Mouse (Mus musculus): ENCODE data around the gene 1810024B03Rik. TPM values are rescaled to one million over a fixed set of nuclear protein-coding genes. Genes with fewer than 3 reads are reported as not detected.

Gene 1810024B03Rik
- total and polyA plus RNA-seq, 3 experiments, result 0.77 to 1.2 (median 0.93) TPM

DNA sequence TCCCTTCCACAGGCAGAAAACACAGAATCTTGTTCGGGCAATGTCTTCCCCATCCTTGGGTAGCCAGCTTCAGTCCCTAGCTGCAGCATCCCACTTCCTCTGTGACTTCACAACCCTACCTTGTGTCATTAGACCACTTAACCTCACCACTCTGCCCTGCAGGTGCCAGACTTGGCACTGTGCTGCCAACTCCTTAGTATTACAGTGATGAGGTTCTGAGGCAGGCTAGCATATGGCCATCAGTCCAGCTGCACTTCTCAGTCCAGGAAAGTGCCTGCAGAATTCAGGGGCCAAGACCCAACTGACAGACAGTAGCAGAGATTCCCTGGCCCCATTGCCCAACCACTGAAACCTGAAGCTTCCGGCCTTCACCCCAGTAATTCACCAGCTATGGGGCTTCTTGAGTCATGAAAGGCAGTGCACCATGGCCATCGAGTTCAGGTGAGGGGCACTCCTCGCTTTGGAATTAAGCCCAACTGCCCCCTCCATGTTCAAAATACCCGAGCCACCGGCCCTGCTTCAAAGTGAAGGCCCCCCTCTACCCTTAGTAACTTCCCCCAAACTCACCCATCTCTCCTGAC lies 65.4 kb downstream of the 1810024B03Rik start:
- Histone ChIP-seq H3K4me2 (ENCODE audit: insufficient read depth, low read depth, poor library complexity, severe bottlenecking) (peak overlapping the region; percentile 77), H3K27me3 (replicated peaks) (no peaks in the 10 kb centered on the region), H3K4me3 (replicated peaks in 1 of 3; ENCODE audit: low read depth in 2 of 3, low read length in 2 of 3, poor library complexity in 1 of 3) (peak overlapping the region; percentile 70 to 74 (median 71)), H3K4me1 (ENCODE audit: control insufficient read depth in 1 of 2, insufficient read depth in 2 of 2) (peaks cover 17 to 45% of the 10 kb centered on the region in 2 experiments), H3K79me2 (replicated peaks; ENCODE audit: control insufficient read depth, extremely low read depth, insufficient read depth, poor library complexity, severe bottlenecking) (peaks cover 15% of the 10 kb centered on the region), H3K9ac (ENCODE audit: insufficient read depth, low read depth) (peak overlapping the region; percentile 75), H3K27ac (ENCODE audit: insufficient read depth, low read depth) (peak overlapping the region; percentile 35; the same call in 1 of the 2 replicates), H3K9me3 (replicated peaks; ENCODE audit: low read length) (peaks cover 13% of the 10 kb centered on the region), H3K36me3 (replicated peaks in 1 of 2; ENCODE audit: control insufficient read depth in 1 of 2, insufficient read depth in 1 of 2, low read length in 1 of 2) (peaks cover 19 to 43% of the 10 kb centered on the region in 2 experiments)
- in situ Hi-C loops (cut with MboI; ENCODE audit: low pct_ligation_motif_present, low pct_unique_long_range_greater_than_20kb, low sequenced_read_pairs) (no loop called here), dilution Hi-C loops (cut with MboI; ENCODE audit: extremely low pct_ligation_motif_present, extremely low pct_unique_long_range_greater_than_20kb, low sequenced_read_pairs) (no loop called here)
- TF ChIP-seq POLR2A (IDR thresholded peaks at IDR 0.05; ENCODE audit: low read depth, low read length), result no peak
- TF ChIP-seq ZMIZ1 (IDR thresholded peaks at IDR 0.05; ENCODE audit: low read depth, low read length), result no peak
- no peak for TF ChIP-seq NRF1 (IDR thresholded peaks at IDR 0.05; ENCODE audit: low read depth, low read length)
- no peak for TF ChIP-seq CHD1 (IDR thresholded peaks at IDR 0.05; ENCODE audit: low read depth, low read length)
- no peak for TF ChIP-seq ZNF384 (IDR thresholded peaks at IDR 0.05; ENCODE audit: low read depth, low read length)
- no peak for TF ChIP-seq USF2 (conservative IDR thresholded peaks at IDR 0.05; ENCODE audit: low read depth, low read length)
- TF ChIP-seq NELFE (IDR thresholded peaks at IDR 0.05; ENCODE audit: low read depth, low read length), result no peak
- DNase-seq (ENCODE audit: extremely low read depth), result peak; percentile 7

DNA sequence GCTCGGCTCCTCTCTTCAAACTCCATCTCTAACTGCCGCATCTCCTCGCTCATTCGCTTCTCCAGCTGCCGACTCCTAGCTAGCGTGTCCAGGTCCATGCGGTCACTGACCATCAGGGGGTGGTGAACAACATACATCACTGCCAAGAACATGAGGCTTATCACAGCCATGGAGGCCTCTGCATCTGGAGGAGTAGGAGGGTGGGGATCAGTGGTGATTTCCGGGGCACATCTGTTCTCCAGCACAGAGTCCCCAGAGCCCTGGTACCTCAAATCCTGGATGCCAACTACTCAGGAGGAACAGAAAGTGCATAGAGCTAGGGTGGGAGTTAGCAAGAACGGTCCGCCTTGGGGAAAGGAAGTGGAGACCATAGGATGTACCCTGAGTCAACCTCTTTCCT lies 66.0 kb downstream of the 1810024B03Rik start:
- in situ Hi-C loops (cut with MboI; ENCODE audit: low pct_ligation_motif_present, low pct_unique_long_range_greater_than_20kb, low sequenced_read_pairs) (no loop called here), dilution Hi-C loops (cut with MboI; ENCODE audit: extremely low pct_ligation_motif_present, extremely low pct_unique_long_range_greater_than_20kb, low sequenced_read_pairs) (no loop called here)
- H3K4me3 ChIP-seq (replicated peaks in 1 of 3; ENCODE audit: low read depth in 2 of 3, low read length in 2 of 3, poor library complexity in 1 of 3), result peak overlapping the region; percentile 70 to 74 (median 71)
- peak overlapping the region; percentile 77 for H3K4me2 ChIP-seq (ENCODE audit: insufficient read depth, low read depth, poor library complexity, severe bottlenecking)
- TF ChIP-seq KAT2A (IDR thresholded peaks at IDR 0.05; ENCODE audit: insufficient replicate concordance, low read length) (no peak), PAX5 (IDR thresholded peaks at IDR 0.05; ENCODE audit: low read length) (no peak), IRF4 (IDR thresholded peaks at IDR 0.05; ENCODE audit: low read depth, low read length) (0 out of 2 replicates have a peak, but pooled peaks have one; percentile 11), MAZ (IDR thresholded peaks at IDR 0.05; ENCODE audit: low read depth, low read length) (no peak), UBTF (IDR thresholded peaks at IDR 0.05; ENCODE audit: low read depth, low read length) (no peak)
- DNase-seq (ENCODE audit: extremely low read depth), result no peak
- no peak overlapping the region for H3K27ac ChIP-seq (ENCODE audit: insufficient read depth, low read depth)
- no peaks in the 10 kb centered on the region for H3K27me3 ChIP-seq (replicated peaks)
- peaks cover 15% of the 10 kb centered on the region for H3K79me2 ChIP-seq (replicated peaks; ENCODE audit: control insufficient read depth, extremely low read depth, insufficient read depth, poor library complexity, severe bottlenecking)
- peak overlapping the region; percentile 75 for H3K9ac ChIP-seq (ENCODE audit: insufficient read depth, low read depth)
- H3K36me3 ChIP-seq (replicated peaks in 1 of 2; ENCODE audit: control insufficient read depth in 1 of 2, insufficient read depth in 1 of 2, low read length in 1 of 2), result peaks cover 19 to 43% of the 10 kb centered on the region in 2 experiments
- peaks cover 17 to 51% of the 10 kb centered on the region in 2 experiments for H3K4me1 ChIP-seq (ENCODE audit: control insufficient read depth in 1 of 2, insufficient read depth in 2 of 2)
- H3K9me3 ChIP-seq (replicated peaks; ENCODE audit: low read length), result peaks cover 9% of the 10 kb centered on the region

DNA sequence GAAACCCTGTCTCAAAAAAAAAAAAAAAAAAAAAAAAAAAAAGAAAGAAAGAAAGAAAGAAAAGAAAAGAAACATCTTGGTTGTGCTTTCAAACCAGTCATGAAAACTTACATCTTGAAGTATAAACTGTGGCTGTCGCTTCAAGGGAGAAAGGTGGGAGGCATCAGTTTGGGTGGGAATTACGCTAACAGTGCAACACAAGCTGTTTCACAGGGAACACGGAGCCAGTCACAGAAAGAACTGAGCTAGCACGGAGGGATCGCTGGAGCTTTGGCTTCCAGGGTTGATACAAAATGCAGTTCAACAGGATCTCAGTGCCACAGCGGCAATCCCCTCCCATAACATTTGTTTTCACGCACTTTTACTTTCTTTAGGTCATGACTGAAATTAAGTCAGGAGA lies 68.1 kb downstream of the 1810024B03Rik start:
- no peak overlapping the region for H3K4me3 ChIP-seq (replicated peaks in 1 of 3; ENCODE audit: low read depth in 2 of 3, low read length in 2 of 3, poor library complexity in 1 of 3)
- in situ Hi-C loops (cut with MboI; ENCODE audit: low pct_ligation_motif_present, low pct_unique_long_range_greater_than_20kb, low sequenced_read_pairs) (no loop called here), dilution Hi-C loops (cut with MboI; ENCODE audit: extremely low pct_ligation_motif_present, extremely low pct_unique_long_range_greater_than_20kb, low sequenced_read_pairs) (no loop called here)
- H3K27ac ChIP-seq (ENCODE audit: insufficient read depth, low read depth), result no peak overlapping the region
- no peaks in the 10 kb centered on the region for H3K27me3 ChIP-seq (replicated peaks)
- H3K9me3 ChIP-seq (replicated peaks; ENCODE audit: low read length), result peaks cover 9% of the 10 kb centered on the region
- no peak overlapping the region for H3K9ac ChIP-seq (ENCODE audit: insufficient read depth, low read depth)
- no peak overlapping the region for H3K4me2 ChIP-seq (ENCODE audit: insufficient read depth, low read depth, poor library complexity, severe bottlenecking)
- no peak for TF ChIP-seq E2F4 (IDR thresholded peaks at IDR 0.05; ENCODE audit: insufficient replicate concordance, low read depth, low read length)
- no peak for TF ChIP-seq MAFK (IDR thresholded peaks at IDR 0.05; ENCODE audit: insufficient replicate concordance, low read length)
- TF ChIP-seq MAX (IDR thresholded peaks at IDR 0.05; ENCODE audit: low read length), result no peak
- no peak for TF ChIP-seq MXI1 (IDR thresholded peaks at IDR 0.05; ENCODE audit: low read depth, low read length)
- no peak for TF ChIP-seq RCOR1 (conservative IDR thresholded peaks at IDR 0.05; ENCODE audit: low read depth, low read length)
- no peak for TF ChIP-seq ZMIZ1 (IDR thresholded peaks at IDR 0.05; ENCODE audit: low read depth, low read length)
- TF ChIP-seq IRF4 (IDR thresholded peaks at IDR 0.05; ENCODE audit: low read depth, low read length), result no peak
- TF ChIP-seq USF2 (conservative IDR thresholded peaks at IDR 0.05; ENCODE audit: low read depth, low read length), result no peak
- peaks cover 15% of the 10 kb centered on the region for H3K79me2 ChIP-seq (replicated peaks; ENCODE audit: control insufficient read depth, extremely low read depth, insufficient read depth, poor library complexity, severe bottlenecking)
- DNase-seq (ENCODE audit: extremely low read depth), result no peak
- peaks cover 19 to 61% of the 10 kb centered on the region in 2 experiments for H3K4me1 ChIP-seq (ENCODE audit: control insufficient read depth in 1 of 2, insufficient read depth in 2 of 2)
- H3K36me3 ChIP-seq (replicated peaks in 1 of 2; ENCODE audit: control insufficient read depth in 1 of 2, insufficient read depth in 1 of 2, low read length in 1 of 2), result peaks cover 19 to 43% of the 10 kb centered on the region in 2 experiments

Data from CH12.LX (cell line).